Mouse (Mus musculus) kidney, adult 9 months (tissue): ENCODE results near the gene Pld6.
"Not testable (repeated sequence)": the region's sequence is repeated elsewhere in the genome, so short reads cannot be mapped to it uniquely, and the experiment has no call there.

Source experiments
- DNase-seq: peaks from one replicate; pipeline ENCODE4 v3.0.0; 2022

The Pld6 gene

GRCm38 (mm10) chr11:59743712-59744111 lies 43.7 kb downstream of the Pld6 start:
- no peak for DNase-seq

- no peak for DNase-seq
Observed at GRCm38 (mm10) chr11:59743307-59743706, 44.1 kb downstream of the Pld6 start.

DNA sequence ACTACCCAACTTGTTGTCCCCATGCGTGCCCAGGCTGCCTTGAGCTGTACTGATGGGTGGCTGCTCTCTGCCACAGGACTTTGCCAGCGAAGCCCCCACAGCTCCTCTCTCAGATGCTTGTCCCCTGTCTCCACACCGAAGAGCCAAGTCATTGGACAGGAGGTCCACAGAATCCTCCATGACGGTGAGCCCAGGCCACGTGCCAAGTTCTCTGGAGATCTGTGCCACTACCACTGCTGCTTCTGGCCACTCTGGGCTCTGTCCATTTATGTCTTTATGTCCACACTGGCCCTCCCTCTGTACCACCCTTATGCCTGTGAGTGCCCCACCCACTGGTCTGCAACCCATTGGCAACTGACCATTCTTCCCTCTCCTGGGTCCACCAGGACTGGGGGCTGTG lies 45.5 kb downstream of the Pld6 start:
- no peak for DNase-seq

- no peak for DNase-seq
Observed at GRCm38 (mm10) chr11:59739996-59740395, 47.4 kb downstream of the Pld6 start.

- DNase-seq = no peak
Observed at GRCm38 (mm10) chr11:59737250-59737649, 50.2 kb downstream of the Pld6 start.

DNA sequence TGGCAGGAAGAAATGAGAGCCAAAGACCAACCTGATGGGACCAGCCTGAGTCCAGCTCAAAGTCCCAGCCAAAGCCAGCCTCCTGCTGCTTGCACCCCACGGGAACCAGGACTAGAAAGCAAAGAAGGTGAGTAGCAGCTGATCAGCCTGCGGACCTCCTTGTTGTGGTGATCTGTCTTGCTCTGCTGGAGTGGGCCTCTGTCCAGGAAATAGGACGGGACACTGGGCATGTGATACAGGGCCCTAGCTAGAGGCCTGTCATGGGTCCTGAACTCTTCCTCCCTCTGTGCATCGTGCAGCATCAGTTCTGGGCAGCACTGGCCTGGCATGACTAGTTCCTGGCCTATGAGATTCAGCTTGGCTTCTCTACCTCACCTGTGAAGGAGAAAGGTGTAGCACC lies 51.5 kb downstream of the Pld6 start:
- not testable (repeated sequence) for DNase-seq

- no peak for DNase-seq
Observed at GRCm38 (mm10) chr11:59734335-59734734, 53.1 kb downstream of the Pld6 start.
